Mouse (Mus musculus) brown adipose tissue, adult 24 weeks (tissue): ENCODE measurements around the gene Kctd4. TPM values are rescaled to one million over a fixed set of nuclear protein-coding genes. Genes with fewer than 3 reads are reported as not detected.
"Not testable (repeated sequence)": the region's sequence is repeated elsewhere in the genome, so short reads cannot be mapped to it uniquely, and the experiment has no call there.

Source experiments
- H3K27ac ChIP-seq: fragments of 200-500 bp; replicated peaks from 2 replicates; pipeline ENCODE4 v1.5.1; 2012; ENCODE audit warnings: low read depth, mild to moderate bottlenecking, low read length
- H3K4me1 ChIP-seq: fragments of 200-500 bp; 2 replicates; pipeline ENCODE4 v1.6.1; 2012; ENCODE audit warnings: low read length, mixed read lengths; ENCODE audit not compliant: control insufficient read depth, insufficient read depth, insufficient read length
- H3K4me3 ChIP-seq: fragments of 200-500 bp; 2 replicates; pipeline ENCODE4 v1.5.1; 2012; ENCODE audit warnings: low read depth, mild to moderate bottlenecking, low read length, moderate library complexity; ENCODE audit not compliant: insufficient read depth
- polyA plus RNA-seq: library from polyadenylated mRNA; stranded (reverse); fragments of >200 nt; gene quantifications from 2 replicates; pipeline ENCODE4 v1.2.4, GENCODE M21; 2012; ENCODE audit not compliant: missing spikeins, insufficient read depth, insufficient read length

Gene Kctd4
- not detected in 2 replicates for polyA plus RNA-seq

GRCm38 (mm10) chr14:75954766-75955165, at the start of gene Kctd4:
Gene Kctd4 (plus strand): TSS chr14:75955009.
- Histone ChIP-seq H3K27ac (no peak within 1 kb of the TSS), H3K4me3 (no peak within 1 kb of the TSS), H3K4me1 (0 out of 2 replicates have a peak, but pooled peaks cover 2% of the 10 kb centered on the region)

DNA sequence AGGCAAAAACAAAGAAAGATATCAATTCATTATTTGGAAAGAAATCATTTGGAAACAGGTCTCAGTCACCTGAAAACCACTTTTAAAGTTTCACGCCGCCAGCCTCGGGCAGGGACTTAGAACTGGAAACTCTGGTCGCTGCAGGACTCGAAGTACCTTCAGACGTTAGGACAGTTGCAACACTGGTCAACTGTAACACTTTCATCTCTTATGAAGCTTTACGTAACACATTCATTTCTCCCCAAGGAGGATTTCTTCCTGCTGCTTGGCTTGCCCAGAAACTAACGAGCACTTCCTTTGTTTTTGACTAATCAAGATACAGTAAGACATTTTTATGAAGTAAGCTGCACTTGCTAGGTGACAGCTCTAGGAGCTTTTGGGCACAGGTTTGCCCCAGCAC, 47.9 kb upstream of the Kctd4 start:
- Histone ChIP-seq H3K4me1 (no peaks in the 10 kb centered on the region), H3K27ac (no peak overlapping the region), H3K4me3 (no peak overlapping the region)

- Histone ChIP-seq H3K27ac (no peak overlapping the region), H3K4me1 (no peaks in the 10 kb centered on the region)
Observed at GRCm38 (mm10) chr14:75911968-75912367, 42.8 kb upstream of the Kctd4 start.

DNA sequence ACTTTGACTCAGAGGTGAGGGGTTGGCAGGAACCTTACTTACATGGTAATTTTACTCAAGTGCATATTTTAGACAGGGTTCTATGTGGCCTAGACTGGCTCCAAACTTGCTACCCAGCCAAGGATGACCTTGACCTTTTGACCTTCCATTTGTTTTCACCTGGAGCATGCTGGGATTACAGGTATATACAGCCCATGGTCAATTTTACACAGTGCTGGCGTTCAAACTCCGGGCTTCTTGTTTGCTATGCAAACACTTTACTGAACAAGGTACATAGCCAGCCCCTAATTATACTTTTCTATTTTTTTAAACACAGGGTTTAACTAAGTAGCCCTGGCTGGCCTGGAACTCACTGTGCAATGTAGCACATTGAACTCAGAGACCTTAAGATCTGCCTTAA, 42.1 kb upstream of the Kctd4 start:
- Histone ChIP-seq H3K4me1 (no peaks in the 10 kb centered on the region), H3K4me3 (no peak overlapping the region), H3K27ac (no peak overlapping the region)

More at GRCm38 (mm10) chr14:75911968-75912367, 42.8 kb upstream of the Kctd4 start:
- H3K4me3 ChIP-seq = no peak overlapping the region

DNA sequence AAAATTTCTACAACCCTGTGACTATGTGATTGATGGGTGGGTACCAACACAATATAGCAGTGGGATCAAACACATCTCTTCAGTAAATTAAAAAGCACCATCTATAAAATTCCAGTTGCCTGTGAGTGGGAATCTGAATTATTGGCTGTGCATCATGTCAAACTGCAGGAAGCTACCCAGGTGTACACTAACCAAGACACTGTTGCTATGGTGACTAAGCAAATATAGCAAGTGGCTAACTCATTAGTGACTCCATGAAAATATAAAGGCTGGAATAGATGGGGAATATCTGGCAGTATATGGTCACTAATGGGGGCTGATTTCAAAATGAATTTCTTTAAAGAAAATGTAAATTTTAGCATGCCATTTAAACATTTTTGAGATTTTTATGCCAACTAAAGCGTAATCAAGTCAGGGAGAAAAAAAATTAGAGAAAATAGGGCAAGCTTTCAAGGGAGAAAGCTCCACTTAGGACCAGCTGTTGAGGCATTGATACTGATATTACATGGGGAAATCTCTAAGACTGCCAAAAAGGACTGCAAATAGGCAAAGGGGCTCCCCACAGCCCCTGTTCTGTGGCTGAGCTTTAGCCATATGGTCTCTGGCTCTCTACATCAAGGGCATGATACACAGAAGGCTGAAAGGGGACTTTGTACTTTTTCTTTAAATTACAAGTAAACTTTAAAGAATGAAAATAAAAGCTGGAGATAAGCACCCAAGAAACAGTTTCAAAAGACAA, 31.3 kb upstream of the Kctd4 start:
- Histone ChIP-seq H3K27ac (no peak overlapping the region), H3K4me3 (no peak overlapping the region), H3K4me1 (no peaks in the 10 kb centered on the region)

DNA sequence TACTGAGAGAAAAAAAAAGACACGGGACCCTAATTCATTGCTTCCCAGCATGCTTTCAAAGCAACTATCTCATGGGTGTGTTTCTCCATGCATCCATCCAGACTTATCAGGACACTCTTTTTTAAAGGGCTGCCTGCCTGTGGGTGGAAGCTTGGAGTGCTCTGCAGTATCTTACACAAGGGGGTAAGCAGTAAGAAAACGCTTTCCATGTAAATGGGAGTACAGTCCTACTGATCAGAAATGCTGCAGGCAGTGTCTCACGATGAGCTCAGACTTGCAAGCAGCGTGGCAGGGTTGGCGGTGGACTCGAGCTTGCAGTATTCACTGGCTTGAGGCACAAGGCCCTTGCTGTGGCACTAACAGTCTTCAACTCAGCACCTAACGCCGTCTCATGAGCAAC, 25.1 kb upstream of the Kctd4 start:
- not testable (repeated sequence) for H3K27ac ChIP-seq, H3K4me3 ChIP-seq

GRCm38 (mm10) chr14:75931266-75931665, 23.5 kb upstream of the Kctd4 start:
- H3K4me1 ChIP-seq = no peaks in the 10 kb centered on the region
- H3K27ac ChIP-seq = no peak overlapping the region
- H3K4me3 ChIP-seq = no peak overlapping the region

More for the DNA sequence above, 25.1 kb upstream of the Kctd4 start:
- not testable (repeated sequence) for H3K4me1 ChIP-seq

DNA sequence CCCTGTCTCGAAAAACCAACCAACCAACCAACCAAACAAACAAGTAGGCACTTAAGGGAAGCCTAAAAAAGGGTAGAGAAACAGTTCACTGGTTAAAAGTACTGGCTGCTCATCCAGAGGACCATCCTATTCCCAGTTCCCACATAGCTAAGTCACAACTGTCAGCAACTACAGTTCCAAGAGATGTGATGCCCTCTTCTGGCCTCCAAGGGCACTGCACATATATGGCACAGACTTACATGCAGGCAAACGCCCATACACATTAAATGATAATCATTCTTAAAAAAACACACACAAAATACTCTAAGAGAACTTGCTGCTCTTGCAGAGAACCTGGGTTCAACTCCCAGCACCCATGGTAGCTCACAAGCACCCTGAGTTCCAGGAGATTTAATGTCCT, 20.4 kb upstream of the Kctd4 start:
- H3K4me3 ChIP-seq = no peak overlapping the region
- H3K4me1 ChIP-seq = no peaks in the 10 kb centered on the region
- H3K27ac ChIP-seq = no peak overlapping the region

GRCm38 (mm10) chr14:75937714-75938113, 17.1 kb upstream of the Kctd4 start:
- no peaks in the 10 kb centered on the region; the same call in 1 of the 2 replicates for H3K4me1 ChIP-seq
- no peak overlapping the region for H3K27ac ChIP-seq
- H3K4me3 ChIP-seq = no peak overlapping the region

GRCm38 (mm10) chr14:75941500-75941899, 13.3 kb upstream of the Kctd4 start:
- no peak overlapping the region for H3K4me3 ChIP-seq
- no peak overlapping the region for H3K27ac ChIP-seq
- H3K4me1 ChIP-seq = no peaks in the 10 kb centered on the region; the same call in 1 of the 2 replicates

DNA sequence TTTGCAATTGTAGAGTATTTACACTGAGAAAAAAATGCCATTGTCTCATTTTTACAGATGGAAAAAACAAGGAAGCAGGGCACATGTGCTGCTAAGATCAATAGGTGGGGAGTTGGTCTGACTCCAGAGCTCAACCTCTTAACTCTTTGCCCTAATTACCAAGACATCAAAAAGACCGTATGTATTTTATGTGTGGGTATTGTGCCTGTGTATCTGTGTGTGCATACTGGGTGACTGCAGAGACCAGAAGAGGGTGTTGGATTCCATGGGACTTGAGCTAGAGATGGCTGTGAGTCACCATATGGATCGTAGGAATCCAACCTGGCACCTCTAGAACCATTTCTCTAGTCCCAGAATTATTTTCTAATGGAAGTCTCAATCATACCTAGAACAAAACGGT, 12.4 kb upstream of the Kctd4 start:
- Histone ChIP-seq H3K27ac (no peak overlapping the region), H3K4me3 (no peak overlapping the region), H3K4me1 (no peaks in the 10 kb centered on the region; the same call in 1 of the 2 replicates)

- no peak overlapping the region for H3K4me3 ChIP-seq
- peaks cover 2% of the 10 kb centered on the region for H3K4me1 ChIP-seq
- H3K27ac ChIP-seq = no peak overlapping the region
Observed at GRCm38 (mm10) chr14:75947674-75948073, 7.1 kb upstream of the Kctd4 start.

GRCm38 (mm10) chr14:75953011-75953410, 1.8 kb upstream of the Kctd4 start:
- Histone ChIP-seq H3K27ac (no peak overlapping the region), H3K4me3 (no peak overlapping the region), H3K4me1 (0 out of 2 replicates have a peak, but pooled peaks cover 2% of the 10 kb centered on the region)

DNA sequence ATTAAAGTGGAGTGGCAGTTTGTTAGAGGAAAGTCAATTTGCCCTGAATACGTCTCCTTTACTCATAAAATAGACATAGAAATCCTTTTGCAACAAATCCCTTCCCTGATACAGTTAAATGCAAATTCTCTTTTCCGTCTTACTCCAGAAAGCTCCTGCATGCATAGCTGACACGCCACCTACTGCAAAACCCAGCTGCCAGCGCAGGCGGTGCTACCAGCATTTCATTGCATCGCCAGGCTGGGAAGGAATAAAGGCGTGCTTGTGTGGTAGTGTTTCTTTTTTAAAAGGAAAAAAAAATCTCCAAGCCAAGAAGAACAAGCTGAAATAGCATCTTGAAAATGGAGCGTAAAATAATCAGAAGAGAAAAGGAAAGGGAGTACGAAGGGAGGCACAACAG, 7.4 kb downstream of the Kctd4 start:
- H3K27ac ChIP-seq = no peak overlapping the region
- H3K4me1 ChIP-seq = no peaks in the 10 kb centered on the region; the same call in 1 of the 2 replicates
- no peak overlapping the region for H3K4me3 ChIP-seq

DNA sequence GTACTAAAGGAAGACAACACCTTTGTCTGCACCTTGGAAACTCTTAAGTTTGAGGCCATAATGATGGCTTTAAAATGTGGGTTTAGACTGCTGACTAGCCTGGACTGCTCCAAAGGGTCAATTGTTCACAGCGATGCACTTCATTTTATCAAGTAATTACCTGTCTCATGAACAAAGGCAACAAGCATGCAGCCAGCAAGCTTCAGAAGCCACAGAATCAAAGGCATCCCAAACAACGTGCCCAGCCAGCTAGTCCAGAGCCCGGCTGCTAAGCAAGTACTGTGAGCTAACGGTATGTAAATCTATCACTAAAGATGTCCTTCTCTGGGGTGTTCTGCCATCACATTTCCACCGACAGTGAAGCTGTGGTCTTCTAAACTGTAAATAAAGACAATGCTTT, 8.4 kb downstream of the Kctd4 start:
- Histone ChIP-seq H3K4me3 (no peak overlapping the region), H3K4me1 (no peaks in the 10 kb centered on the region; the same call in 1 of the 2 replicates), H3K27ac (no peak overlapping the region)

DNA sequence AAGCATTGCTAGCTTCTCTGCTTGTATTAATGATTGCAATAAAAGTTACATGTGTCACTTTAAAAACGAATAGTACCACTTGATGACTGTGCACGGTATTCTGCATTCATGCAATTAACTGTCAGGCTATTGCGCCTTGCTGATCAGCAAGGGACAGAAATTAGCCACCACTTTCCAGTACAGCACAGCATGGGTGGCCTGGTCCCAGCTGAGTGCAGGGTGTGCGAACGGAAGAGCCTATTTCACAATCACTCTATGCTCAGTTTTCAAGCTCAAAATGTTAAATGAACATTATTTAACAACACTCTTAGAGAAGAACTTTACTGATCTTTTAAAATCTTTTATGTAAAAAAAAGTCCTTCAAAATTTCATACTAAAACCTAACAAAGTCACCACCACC, 9.2 kb downstream of the Kctd4 start:
- no peak overlapping the region for H3K27ac ChIP-seq
- no peaks in the 10 kb centered on the region; the same call in 1 of the 2 replicates for H3K4me1 ChIP-seq
- no peak overlapping the region for H3K4me3 ChIP-seq
